Mouse (Mus musculus): ENCODE results near the gene Gm49661.

Gene Gm49661

DNA sequence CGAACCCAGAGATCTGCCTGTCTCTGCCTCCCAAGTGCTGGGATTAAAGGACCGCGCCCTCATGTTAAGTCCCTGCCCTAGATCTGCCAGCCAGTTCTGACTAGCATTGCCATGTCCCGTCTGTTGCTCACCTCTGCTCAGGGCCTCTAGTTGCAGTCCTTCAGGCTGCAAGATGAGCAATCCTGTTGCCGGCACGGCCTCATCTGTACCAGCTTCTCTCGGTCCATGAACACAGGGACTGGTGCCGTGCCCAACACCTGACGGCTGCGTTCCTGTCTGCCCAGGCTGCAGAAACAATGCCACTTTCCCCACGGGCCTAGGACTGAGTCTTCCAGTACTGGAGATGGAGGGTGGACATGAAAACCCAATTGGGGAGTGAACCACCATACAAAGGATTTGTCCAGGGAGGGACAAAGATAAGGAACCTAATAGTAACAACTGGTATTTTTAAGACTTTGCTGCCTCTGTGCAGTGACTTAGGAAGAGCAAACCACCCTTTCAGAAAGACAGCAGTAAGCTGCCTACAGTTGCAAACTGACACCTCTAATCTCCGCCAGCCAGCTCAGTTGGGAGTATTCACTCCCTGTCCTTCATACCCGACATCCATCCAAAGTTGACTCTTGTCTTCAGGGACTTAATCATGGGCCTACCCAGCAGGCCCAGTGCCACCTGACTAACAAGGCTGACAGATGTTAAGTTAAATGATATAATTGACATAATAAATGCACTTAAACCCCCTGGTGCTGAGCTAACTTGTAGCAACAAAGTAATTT lies 1.5 kb downstream of the Gm49661 start:
- DNase-seq (ENCODE audit: low spot score in 2 of 2), result peak in 1 of 2 experiments; percentile 64

DNA sequence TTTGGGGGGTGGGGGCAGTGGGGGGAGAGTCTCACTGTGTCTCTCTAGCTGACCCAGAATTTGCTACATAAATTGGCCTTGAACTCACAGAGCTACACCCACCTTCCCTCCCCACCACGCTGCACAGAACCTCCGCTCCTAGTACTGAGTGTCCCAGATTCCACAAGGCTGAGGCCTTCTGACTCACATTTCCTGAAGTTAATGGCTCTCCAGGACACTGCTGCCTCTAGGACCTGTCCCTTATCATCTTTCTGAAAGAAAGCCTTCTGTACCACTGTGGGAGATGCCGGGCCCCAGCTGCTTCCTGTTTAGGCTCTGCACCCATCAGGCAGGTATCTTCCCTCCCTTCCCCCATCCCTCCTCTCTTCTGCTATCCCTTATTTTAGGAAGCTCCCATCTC lies 2.6 kb downstream of the Gm49661 start:
- DNase-seq (ENCODE audit: low spot score in 2 of 2), result peak in 1 of 2 experiments; percentile 62

DNA sequence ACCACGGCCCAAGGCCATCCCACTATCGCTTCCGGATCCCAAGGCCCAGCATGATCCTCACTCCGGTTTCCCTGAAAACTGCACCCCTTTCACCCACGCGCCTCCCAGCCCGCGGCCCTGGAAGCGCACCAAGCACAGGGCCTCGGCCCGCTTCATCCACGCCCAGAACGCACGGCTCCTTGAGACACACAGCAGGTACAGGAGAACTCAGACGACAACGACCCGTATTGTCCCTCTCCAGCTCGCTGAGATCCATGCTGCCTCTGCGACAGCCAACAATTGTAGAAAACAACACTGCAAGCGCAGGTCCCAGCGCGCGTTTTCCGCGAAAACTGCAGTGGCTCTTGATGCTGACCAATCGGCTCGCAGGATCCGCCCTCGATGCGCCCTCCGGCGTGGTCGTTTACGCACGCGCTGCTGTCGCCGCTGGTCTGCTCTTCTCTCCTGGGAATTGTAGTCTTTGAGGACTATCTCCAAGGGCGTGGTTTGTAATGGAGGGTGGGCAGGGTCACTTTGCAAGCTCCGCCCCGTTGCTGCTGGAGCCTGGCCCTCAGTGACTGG lies 3.4 kb downstream of the Gm49661 start:
- DNase-seq (ENCODE audit: low spot score in 2 of 2), result peak; percentile 94

DNA sequence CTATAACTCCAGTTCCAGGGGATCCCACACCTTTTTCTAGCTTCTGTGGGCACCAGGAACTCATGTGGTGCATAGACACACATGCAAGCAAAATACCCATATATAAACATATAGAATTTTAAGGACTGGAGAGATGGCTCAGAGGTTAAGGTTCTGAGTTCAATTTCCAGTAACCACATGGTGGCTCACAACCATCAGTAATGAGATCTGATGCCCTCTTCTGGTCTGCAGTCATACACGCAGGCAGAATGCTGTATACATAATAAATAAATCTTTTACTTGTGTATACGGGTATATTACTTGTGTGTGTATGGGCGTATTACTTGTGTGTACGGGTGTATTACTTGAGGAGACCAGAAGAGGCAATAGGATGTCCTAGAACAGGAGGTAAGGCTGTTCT lies 5.3 kb downstream of the Gm49661 start:
- no peak for DNase-seq (ENCODE audit: low spot score in 2 of 2)

DNA sequence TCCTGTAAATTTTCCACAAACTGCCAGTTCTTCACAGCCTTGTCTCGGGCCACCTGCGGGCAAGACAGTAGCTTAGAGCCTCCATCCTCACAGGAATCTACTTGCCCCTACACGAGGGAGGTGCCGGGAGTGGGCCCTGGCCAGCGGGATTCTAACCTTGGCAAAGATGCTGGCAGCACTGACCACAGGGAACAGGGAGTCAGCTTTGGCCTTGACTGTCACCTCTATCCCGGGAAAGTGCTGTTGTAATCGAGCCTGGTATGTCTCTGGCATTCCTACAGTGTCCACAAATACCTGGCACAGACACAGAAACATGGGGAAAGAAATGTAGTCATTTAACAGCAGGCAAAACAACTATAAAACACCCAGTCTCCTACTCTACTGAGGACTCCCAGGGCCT lies 9.4 kb downstream of the Gm49661 start:
- DNase-seq (ENCODE audit: low spot score in 2 of 2), result no peak

DNA sequence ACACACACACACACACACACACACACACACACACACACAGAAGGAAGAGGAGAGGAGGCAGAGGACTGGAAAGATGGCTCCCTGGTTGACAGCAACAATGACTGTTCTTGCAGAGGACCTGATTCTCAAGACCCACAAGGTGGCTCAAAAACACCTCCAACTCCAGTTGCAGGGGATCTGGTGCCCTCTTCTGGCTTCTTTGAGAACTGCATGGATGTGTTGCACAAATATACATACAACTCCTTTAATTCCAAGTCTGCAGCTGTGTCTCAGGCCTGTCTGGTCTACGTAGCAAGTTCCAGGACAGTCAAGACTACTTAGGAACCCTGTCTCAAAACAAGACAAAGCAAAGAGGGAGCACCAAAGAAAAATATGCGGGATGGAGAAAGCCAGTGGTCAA lies 12.5 kb downstream of the Gm49661 start:
- DNase-seq (ENCODE audit: low spot score in 2 of 2), result peak; percentile 80 to 93

DNA sequence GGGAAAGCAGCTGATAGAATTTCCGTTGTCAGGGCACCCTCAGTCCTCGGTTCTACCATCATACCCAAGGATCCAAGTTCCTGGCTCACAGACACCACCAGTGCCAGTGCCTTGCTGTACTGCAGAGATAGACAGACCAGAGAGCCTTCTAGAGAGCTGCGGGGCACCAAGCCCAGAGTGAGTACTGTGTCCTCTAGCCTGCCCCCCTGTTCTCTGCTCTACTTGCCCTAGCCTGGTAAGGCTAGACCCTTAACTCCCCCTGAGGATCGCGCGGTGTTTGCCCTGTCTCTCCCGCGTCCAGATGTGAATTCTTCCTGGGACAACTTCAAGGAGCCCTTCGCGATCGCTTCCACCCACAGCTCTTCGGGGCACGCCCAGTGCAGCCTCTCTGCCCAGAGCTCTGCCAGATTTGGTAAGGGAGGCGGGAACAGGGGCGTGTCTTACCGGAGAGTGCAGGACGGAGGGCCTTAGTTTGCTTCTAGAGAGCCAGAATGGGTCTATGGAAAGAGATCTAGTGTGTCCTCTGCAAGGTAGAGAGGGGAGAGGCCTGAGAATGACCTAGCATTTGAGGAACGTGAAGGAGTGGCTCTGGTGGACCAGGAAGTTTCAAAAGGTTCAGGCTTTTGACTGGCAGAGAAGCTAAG lies 16.5 kb downstream of the Gm49661 start:
- no peak for DNase-seq (ENCODE audit: low spot score in 2 of 2)

DNA sequence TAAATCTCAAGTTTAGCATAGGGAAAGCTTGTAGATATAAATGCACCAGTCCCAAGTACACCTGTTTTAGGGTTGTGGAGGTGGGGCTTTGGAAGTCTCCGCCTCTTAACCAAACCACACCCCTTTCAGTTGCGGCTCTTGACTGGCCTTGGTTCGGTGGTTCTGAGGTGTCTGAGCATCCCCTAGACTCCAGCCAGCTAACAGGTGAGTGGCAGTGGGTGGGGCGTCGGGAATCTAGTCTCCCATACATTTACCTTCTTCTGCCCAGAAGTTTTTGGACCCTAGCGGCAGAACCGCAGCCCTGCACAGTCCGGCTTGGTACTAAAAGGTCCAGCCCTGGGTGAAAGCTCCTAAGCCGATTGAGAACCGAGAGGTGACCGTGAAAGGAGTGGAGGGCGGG lies 19.5 kb downstream of the Gm49661 start:
- DNase-seq (ENCODE audit: low spot score in 2 of 2), result no peak

DNA sequence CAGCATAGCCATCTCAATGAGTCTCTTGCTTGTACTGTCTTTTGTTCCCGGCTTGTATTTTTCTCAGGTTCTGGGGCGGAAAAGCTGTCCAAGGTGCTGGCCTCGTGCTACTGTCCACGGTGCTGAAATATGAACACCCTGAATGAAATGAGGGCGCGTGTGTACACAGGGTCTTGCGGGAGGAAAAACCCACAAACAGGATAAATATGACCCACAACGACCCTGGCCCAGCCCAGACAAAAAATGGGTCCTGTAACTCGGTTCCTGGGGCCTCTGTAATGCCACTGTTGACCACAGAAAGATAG lies 22.0 kb downstream of the Gm49661 start:
- DNase-seq (ENCODE audit: low spot score in 2 of 2), result peak in 1 of 2 experiments; percentile 74

DNA sequence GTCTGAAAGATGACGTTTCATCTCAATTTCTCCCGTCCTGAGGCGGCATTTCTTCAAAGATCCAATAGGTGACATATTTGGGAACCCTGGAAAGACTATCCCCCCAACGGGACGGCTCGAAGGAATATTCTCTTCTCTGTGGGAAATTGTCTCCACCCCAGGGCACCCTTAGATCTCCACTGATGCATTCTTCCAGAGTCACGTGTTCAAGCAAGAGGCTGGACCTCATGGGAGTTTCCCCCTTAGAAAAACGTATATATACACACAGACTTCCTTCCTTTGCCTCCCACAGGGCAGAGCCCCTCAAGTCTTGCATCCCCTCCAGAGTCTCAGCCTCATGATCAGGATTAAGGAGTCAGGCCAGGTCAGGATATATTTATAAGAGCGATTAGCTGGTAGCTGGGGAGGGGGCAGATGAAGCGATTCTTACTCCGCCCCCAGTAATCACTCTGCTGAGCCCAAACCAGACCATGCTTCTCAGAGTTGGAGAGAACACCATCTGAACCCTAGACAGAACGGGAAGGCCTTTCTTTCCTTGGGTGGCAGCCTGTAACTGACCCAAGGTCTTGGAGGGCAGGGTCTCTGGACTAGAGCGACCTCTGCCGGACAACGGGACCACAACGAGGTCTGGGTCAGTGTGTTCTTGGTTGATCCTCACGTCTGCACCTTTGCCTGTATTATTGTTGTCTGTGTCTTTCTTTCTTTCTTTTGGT lies 22.5 kb downstream of the Gm49661 start, which contains the start of gene Rtbdn:
TSS of gene Rtbdn (plus strand) at position 464 of the 713 bp plus-strand sequence.
- no peak for DNase-seq (ENCODE audit: low spot score in 2 of 2)

DNA sequence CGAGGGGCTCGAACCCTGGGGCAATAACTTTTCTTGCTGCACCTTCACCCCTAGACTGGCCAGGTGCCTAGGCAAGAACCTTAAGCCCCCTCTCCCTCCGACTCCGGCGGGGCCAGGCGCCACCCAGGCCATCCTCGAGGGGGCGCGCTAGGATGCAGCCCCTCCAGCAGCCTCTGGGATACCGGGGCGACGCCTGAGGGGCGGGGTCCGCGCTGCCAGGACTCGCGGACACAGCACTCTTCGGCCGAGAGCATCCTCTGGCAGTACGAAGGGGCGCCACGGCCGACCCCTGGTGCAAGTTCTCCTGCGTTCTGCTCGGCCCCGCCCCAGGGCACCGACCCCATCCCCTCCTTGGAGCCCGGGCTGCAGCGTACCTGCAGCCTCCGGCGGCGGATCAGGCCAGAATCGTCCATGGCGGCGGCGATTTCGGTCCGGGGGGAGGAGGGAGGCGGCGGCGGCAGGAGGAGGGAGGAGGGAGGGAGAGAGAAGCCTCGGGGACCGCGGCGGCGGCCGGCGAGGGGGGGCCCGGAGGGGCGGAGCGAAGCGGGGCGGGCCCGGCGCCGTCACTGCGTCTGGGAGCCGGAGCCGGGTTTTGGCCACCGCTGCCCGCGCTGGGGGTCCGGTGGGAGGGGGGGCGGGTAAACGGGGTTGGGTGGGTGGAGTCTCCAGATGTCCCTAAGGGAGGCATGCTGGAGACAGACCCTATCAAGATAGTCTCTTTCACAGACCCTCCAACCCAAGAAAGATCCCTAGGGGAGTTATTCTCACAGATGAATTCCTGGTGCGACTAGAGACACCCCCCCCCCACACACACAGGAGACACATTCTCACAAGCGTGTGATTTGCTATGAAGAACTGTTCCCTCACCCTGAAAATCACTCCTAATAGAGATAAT lies 23.4 kb downstream of the Gm49661 start:
- peak in 1 of 2 experiments; percentile 68 for DNase-seq (ENCODE audit: low spot score in 2 of 2)

DNA sequence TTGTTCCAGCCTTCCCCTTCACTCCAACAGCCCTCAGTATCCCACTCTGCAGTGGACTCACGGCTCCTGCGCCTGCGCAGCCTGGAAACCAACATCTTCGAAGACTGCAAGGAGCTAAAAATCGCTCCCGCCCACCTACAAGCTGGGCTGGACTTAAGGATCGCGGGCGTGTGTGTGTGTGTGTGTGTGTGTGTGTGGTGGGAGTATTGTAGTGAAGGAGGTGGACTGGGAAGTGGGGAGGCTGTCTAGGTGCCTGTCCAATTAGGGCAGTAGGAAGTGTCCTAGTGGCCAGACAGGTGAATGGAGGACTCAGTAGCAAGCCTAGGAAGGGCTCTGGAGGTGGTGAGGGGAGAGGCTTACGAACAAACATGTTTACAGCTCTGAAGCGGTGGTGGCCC lies 24.0 kb downstream of the Gm49661 start:
- no peak for DNase-seq (ENCODE audit: low spot score in 2 of 2)

DNA sequence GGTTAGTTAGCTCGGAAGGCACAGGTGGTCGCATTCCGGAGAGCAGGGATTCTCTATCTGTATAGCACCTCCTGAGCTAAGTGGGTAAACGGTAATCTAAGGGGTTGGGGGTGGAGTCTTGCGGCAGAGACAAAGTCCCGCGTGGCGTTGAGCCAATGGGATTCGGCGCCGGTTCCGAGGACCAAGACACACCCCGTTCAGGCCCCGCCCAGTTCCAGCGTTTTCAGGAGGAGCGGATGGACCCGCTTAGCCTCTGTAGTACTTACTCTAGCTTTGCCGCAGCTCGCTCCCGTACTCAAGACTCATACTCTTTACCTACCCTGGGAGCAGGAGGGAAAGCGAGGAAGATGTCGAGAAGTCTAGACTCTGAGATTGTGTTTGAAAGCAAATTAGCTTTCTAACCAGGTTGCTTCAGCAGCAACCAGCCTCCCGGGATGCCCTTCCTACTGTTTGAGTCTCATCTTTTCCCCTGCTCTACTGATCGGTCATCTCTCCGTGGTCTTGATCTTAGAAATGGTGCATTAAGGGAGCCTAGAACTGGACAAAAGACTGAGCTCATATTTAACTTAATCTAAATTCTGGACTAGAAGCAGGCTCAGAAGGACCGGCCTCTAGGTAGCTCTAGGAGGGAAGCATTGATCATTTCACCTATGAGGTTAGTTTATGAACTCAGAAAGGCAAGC lies 24.6 kb downstream of the Gm49661 start:
- peak; percentile 67 to 78 for DNase-seq (ENCODE audit: low spot score in 2 of 2)

DNA sequence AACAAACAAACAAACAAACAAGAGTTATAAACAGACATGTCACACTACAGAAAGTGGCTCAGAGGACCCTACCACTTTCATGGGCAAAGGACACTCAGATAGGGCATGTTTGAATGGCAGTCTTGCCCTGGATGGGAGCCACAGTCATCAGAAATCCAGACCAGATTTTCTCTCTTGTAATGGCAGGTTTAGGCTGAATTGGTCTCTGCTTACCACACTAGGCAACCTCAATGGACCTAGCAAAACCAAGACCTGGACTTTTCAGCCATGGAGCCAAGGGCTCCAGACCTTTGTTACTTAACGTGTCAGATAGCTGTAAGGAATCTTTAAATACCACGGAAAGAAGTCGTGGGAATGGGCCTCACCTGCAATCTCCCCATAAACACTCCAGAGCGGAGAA lies 25.5 kb downstream of the Gm49661 start:
- no peak for DNase-seq (ENCODE audit: low spot score in 2 of 2)

DNA sequence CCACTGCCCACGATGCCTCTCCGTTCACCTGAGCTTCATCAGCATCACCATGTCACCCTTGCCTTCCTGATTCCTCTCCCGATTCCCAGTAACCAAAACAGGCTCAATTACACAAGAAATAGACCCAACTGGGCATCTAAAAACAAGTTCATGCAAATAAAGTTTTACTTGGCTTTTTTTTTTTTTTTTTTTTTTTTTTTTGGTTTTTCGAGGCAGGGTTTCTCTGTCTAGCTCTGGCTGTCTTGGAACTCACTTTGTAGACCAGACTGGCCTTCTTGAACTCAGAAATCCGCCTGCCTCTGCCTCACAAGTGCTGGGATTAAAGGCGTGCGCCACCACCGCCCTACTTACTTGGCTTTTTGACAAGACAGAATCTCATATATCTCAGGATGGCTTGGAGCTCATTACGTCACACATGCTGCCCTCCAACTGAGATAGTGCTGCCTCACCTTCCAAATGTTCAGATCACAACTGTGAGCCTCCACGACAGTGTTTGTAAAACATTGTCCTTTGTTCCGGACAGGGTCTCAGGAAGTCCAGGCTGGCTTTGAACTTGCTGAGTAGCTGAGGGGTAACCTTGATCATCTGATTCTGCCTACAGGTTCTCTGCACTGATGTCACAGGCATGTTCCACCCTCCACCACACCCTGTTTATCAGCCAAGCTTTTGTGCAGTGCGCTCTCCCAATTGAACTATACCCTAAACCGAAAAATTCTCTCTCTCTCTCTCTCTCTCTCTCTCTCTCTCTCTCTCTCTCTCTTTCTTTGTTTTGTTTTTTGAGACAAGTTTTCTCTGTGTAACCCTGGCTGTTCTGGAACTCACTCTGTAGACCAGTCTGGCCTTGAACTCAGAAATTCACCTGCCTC lies 31.4 kb downstream of the Gm49661 start:
- no peak for DNase-seq (ENCODE audit: low spot score in 2 of 2)

DNA sequence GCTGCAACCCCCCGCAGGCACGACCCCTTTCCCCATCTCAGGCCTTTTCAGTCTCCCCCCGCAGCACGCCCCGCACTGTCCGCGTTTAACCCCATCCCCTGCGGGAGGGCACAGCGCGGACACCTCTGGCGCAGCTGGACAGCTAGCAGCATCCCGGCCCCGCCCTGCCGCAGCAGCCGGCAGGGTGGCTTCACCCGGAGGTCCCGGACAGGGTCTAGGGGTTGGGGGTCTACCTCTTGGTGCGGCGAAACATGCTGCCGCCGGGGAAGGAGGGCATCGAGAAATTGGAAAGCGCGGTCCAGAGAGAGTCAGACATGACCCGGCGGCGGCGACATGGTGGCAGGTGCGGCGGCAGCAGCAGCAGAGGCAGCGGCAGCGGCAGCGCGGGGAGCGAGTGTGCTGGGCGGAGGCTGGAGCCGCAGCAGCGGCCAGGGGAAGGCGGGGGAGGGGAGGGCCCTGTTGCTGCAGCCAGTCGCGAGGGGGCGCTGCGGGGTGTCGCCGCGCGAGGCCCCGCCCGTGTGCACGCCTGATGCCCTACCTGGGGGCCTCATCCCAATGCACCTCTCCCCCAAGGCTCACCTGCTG lies 32.2 kb downstream of the Gm49661 start, which contains the start of gene Mast1:
TSS of gene Mast1 (minus strand) at position 398 of the 585 bp plus-strand sequence.
- peak; percentile 60 to 88 for DNase-seq (ENCODE audit: low spot score in 2 of 2)

DNA sequence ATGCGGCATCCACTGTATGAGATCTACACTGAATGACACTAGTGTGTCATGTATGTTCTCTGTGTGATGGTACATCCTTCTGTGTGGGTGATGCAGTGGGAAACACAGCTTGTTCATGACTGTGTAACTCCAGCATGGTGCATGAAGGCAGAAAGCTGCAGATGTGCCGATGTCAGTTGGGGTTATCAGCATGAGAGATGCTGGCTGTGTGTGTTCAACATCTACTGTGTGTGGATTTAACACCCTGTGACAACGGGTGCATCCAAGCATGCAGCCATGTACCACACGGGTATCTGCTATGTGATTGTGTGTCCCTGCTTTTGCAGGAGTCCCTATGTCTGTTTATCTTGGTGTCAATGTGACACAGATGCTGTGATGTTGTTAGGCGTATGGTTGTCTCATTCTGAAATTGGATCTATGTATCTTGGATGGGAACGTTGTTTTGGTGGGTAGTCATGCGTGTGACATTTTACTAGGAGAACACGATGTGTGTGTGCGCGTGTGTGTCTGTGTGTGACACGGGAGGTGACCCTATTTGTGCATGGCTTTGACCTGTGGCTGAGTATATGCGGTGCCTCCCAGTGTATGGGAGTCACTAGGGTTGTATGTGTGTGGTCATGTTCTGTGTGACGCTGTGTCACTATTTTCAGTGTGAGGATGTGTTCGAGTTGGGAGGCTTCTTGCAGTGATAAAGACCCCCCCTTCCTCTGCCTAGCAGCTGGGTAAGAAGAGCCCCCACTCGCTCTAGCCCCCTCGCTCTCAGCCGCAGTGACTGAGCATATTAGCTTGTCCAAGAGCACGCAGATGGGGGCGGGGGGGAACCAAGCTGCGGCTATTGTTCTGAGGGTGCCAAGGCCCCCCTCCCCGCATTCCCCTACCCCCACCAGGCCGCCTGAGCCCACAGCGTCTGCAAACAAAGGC lies 32.9 kb downstream of the Gm49661 start:
- no peak for DNase-seq (ENCODE audit: low spot score in 2 of 2)

DNA sequence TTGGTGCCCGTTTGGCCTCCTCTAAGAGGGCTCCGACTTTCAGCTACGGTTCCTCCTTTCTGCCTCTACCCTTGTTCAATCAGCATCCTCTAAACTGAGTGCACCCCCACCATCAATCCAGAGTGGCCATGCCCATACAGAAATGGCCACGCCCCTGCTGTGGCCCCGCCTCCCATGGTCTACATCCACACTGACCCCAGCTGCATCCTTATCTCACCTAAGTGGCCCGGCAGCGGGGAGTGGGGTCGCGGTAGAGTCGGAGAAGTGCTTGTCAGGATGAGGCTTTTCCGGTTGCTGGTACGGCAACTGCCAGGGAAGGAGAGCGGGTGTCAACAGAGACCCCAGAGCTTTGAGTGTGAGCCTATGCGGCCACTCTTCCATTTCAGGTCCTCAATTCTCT lies 33.7 kb downstream of the Gm49661 start:
- DNase-seq (ENCODE audit: low spot score in 2 of 2), result no peak
